Mouse (Mus musculus) retina, postnatal 1 day (tissue): ENCODE measurements around the gene Mrap2.

ENCODE experiments used
- DNase-seq: peaks from one replicate; pipeline ENCODE4 v3.0.0-alpha.2; 2012

Mrap2 gene

GRCm38 (mm10) chr9:87182231-87182630 lies 38.1 kb downstream of the Mrap2 start:
- DNase-seq = no peak

- no peak for DNase-seq
Observed at GRCm38 (mm10) chr9:87187336-87187735, 43.2 kb downstream of the Mrap2 start.

- DNase-seq = no peak
Observed at GRCm38 (mm10) chr9:87193721-87194120, 49.6 kb downstream of the Mrap2 start.

- DNase-seq = no peak
Observed at GRCm38 (mm10) chr9:87197277-87197676, 53.2 kb downstream of the Mrap2 start.

- DNase-seq = no peak
Observed at GRCm38 (mm10) chr9:87198036-87198435, 53.9 kb downstream of the Mrap2 start.

GRCm38 (mm10) chr9:87200426-87200825 lies 56.3 kb downstream of the Mrap2 start:
- no peak for DNase-seq

GRCm38 (mm10) chr9:87200919-87201318 lies 56.8 kb downstream of the Mrap2 start:
- DNase-seq = no peak

GRCm38 (mm10) chr9:87202431-87202830 lies 58.3 kb downstream of the Mrap2 start:
- DNase-seq = no peak

GRCm38 (mm10) chr9:87210830-87211339 lies 66.8 kb downstream of the Mrap2 start:
- DNase-seq = no peak

GRCm38 (mm10) chr9:87213204-87213603 lies 69.1 kb downstream of the Mrap2 start:
- no peak for DNase-seq
